Mouse (Mus musculus) embryonic facial prominence, embryonic 13.5 days (tissue): ENCODE measurements around the gene Sh3bp5. TPM values are rescaled to one million over a fixed set of nuclear protein-coding genes. Genes with fewer than 3 reads are reported as not detected.
"Not testable (repeated sequence)": the region's sequence is repeated elsewhere in the genome, so short reads cannot be mapped to it uniquely, and the experiment has no call there.

Experiments
- ATAC-seq: fragments of 200-750 bp; cut with Nextera tagmentation; 2 replicates; pipeline ENCODE4 v1.8.0; 2017; ENCODE audit warnings: low read depth; ENCODE audit not compliant: insufficient number of reproducible peaks, insufficient read depth, low FRiP score, low TSS enrichment
- H3K27ac ChIP-seq: fragments of 300-500 bp; sonication (generic); 2 replicates; pipeline ENCODE4 v1.5.1; 2015; ENCODE audit warnings: moderate library complexity, mild to moderate bottlenecking, inconsistent platforms
- H3K27me3 ChIP-seq: fragments of 300-500 bp; sonication (generic); 2 replicates; pipeline ENCODE4 v1.6.1; 2015; ENCODE audit warnings: mild to moderate bottlenecking, inconsistent platforms
- H3K36me3 ChIP-seq: fragments of 300-500 bp; sonication (generic); 2 replicates; pipeline ENCODE4 v1.6.1; 2015; ENCODE audit warnings: mild to moderate bottlenecking, inconsistent platforms
- H3K4me1 ChIP-seq: fragments of 300-500 bp; sonication (generic); 2 replicates; pipeline ENCODE4 v1.6.1; 2015; ENCODE audit warnings: inconsistent platforms
- H3K4me2 ChIP-seq: fragments of 300-500 bp; sonication (generic); 2 replicates; pipeline ENCODE4 v1.6.1; 2015; ENCODE audit warnings: moderate library complexity, mild to moderate bottlenecking, inconsistent platforms
- H3K4me3 ChIP-seq: fragments of 300-500 bp; sonication (generic); 2 replicates; pipeline ENCODE4 v1.5.1; 2015; ENCODE audit warnings: mild to moderate bottlenecking, inconsistent platforms
- H3K9ac ChIP-seq: fragments of 300-500 bp; sonication (generic); 2 replicates; pipeline ENCODE4 v1.6.1; 2015; ENCODE audit warnings: mild to moderate bottlenecking, inconsistent platforms
- H3K9me3 ChIP-seq: fragments of 300-500 bp; sonication (generic); 2 replicates; pipeline ENCODE4 v1.6.1; 2016; ENCODE audit warnings: inconsistent platforms
- WGBS: fragments of 180-500 bp; shearing (Covaris S2); methylation state at CpG from one replicate; pipeline ENCODE4 v1.1.7; 2015; ENCODE audit warnings: mixed read lengths; 5-methylcytosine and 5-hydroxymethylcytosine counted together
- polyA plus RNA-seq: library from polyadenylated mRNA; unstranded; fragments of >200 nt; fragmentation: Nextera tagmentation; extraction: Ambion mirVana; gene quantifications from 2 replicates; pipeline ENCODE4 v1.2.1, GENCODE M21; 2015

Sh3bp5 gene
- 39.5 and 40.1 TPM in 2 replicates for polyA plus RNA-seq

GRCm38 (mm10) chr14:31435930-31436693 is at the start of gene Sh3bp5:
Gene Sh3bp5 (minus strand): TSS chr14:31436078.
- peak; percentile 94 for ATAC-seq
- peak within 1 kb of the TSS; percentile 84 for H3K4me3 ChIP-seq
- H3K9me3 ChIP-seq = no peaks in the 10 kb centered on the region
- H3K9ac ChIP-seq = peak within 1 kb of the TSS; percentile 87
- peak within 1 kb of the TSS; percentile 78 for H3K27ac ChIP-seq
- H3K27me3 ChIP-seq = no peaks in the 10 kb centered on the region
- H3K4me2 ChIP-seq = peak within 1 kb of the TSS; percentile 95
- H3K4me1 ChIP-seq = peaks cover 32% of the 10 kb centered on the region
- no peaks in the 10 kb centered on the region for H3K36me3 ChIP-seq
- 8% methylated on average over 48 of the region's 49 CpGs for WGBS

DNA sequence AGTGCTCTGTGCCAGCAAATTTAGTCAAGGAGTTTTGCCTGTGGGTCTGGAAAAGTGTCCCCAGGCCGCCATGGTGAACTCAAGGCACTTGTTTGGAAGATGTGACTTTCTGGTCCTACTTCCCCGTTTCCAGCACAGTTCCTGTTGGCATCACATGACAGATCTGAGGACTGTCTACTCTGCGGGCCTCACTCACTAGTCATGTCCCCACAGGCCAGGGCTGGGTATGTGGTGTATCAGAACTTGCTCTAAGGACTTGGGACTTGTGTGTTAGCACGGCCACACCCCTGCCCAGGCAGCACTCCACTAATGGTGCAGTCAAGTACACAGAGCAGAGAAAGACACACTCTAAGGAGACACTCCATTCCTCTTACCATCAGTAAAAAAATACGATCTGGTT is 46.5 kb upstream of the Sh3bp5 start:
- H3K9ac ChIP-seq = no peak overlapping the region
- 88% methylated on average over 5 of the region's 5 CpGs for WGBS
- H3K9me3 ChIP-seq = no peaks in the 10 kb centered on the region
- no peak for ATAC-seq
- no peaks in the 10 kb centered on the region for H3K27me3 ChIP-seq
- no peaks in the 10 kb centered on the region for H3K4me1 ChIP-seq
- no peak overlapping the region for H3K27ac ChIP-seq
- H3K36me3 ChIP-seq = peaks cover 93% of the 10 kb centered on the region
- H3K4me3 ChIP-seq = no peak overlapping the region
- H3K4me2 ChIP-seq = no peak overlapping the region

- no peaks in the 10 kb centered on the region for H3K9me3 ChIP-seq
- ATAC-seq = no peak
- H3K4me3 ChIP-seq = no peak overlapping the region
- H3K27me3 ChIP-seq = no peaks in the 10 kb centered on the region
- no peak overlapping the region for H3K9ac ChIP-seq
- no peaks in the 10 kb centered on the region for H3K4me1 ChIP-seq
- peaks cover 3% of the 10 kb centered on the region for H3K36me3 ChIP-seq
- WGBS = 72% methylated on average over 2 of the region's 2 CpGs
- H3K4me2 ChIP-seq = no peak overlapping the region
- no peak overlapping the region for H3K27ac ChIP-seq
Measured at GRCm38 (mm10) chr14:31473297-31473696, 37.4 kb upstream of the Sh3bp5 start.

GRCm38 (mm10) chr14:31472451-31473061 is 36.7 kb upstream of the Sh3bp5 start:
- no peak overlapping the region for H3K9ac ChIP-seq
- 2% methylated on average over 5 of the region's 5 CpGs for WGBS

GRCm38 (mm10) chr14:31469711-31470110 is 33.8 kb upstream of the Sh3bp5 start:
- no peak overlapping the region for H3K4me2 ChIP-seq
- 55% methylated on average over 4 of the region's 4 CpGs for WGBS
- no peak overlapping the region for H3K9ac ChIP-seq
- H3K36me3 ChIP-seq = no peaks in the 10 kb centered on the region
- no peak overlapping the region for H3K4me3 ChIP-seq
- H3K27me3 ChIP-seq = no peaks in the 10 kb centered on the region
- no peaks in the 10 kb centered on the region for H3K4me1 ChIP-seq
- no peak for ATAC-seq
- H3K27ac ChIP-seq = no peak overlapping the region
- no peaks in the 10 kb centered on the region for H3K9me3 ChIP-seq

More at GRCm38 (mm10) chr14:31472451-31473061, 36.7 kb upstream of the Sh3bp5 start:
- H3K27ac ChIP-seq = no peak overlapping the region
- no peak overlapping the region for H3K4me2 ChIP-seq
- H3K36me3 ChIP-seq = no peaks in the 10 kb centered on the region
- H3K4me1 ChIP-seq = no peaks in the 10 kb centered on the region
- H3K27me3 ChIP-seq = no peaks in the 10 kb centered on the region
- no peak for ATAC-seq
- no peak overlapping the region for H3K4me3 ChIP-seq
- H3K9me3 ChIP-seq = no peaks in the 10 kb centered on the region

DNA sequence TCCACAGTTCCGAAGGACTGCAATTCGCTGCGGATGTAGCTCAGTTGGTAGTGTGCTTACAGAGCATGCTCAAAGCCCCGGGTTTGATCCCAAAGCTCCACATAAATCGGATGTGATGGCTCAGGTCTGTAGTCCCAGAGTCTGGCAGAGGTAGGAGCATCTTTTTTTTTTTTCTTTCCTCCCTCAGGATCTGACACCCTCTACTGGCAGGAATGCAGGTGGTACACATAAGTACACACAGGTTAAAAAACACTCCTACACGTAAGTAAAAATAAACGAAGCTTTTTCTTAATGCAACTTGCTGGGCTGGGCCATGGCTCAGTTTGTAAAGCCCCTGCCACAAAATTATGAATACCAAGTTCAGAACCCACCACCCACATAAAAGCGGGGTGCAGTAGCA is 28.3 kb upstream of the Sh3bp5 start:
- H3K9ac ChIP-seq = no peak overlapping the region
- H3K9me3 ChIP-seq = no peaks in the 10 kb centered on the region
- H3K36me3 ChIP-seq = no peaks in the 10 kb centered on the region
- H3K4me3 ChIP-seq = no peak overlapping the region
- no peaks in the 10 kb centered on the region for H3K27me3 ChIP-seq
- H3K4me1 ChIP-seq = 0 out of 2 replicates have a peak, but pooled peaks cover 3% of the 10 kb centered on the region
- no peak overlapping the region for H3K27ac ChIP-seq
- 47% methylated on average over 8 of the region's 8 CpGs for WGBS
- no peak for ATAC-seq
- no peak overlapping the region for H3K4me2 ChIP-seq

- no peak overlapping the region for H3K4me2 ChIP-seq
- no peaks in the 10 kb centered on the region for H3K36me3 ChIP-seq
- H3K9me3 ChIP-seq = no peaks in the 10 kb centered on the region
- H3K4me1 ChIP-seq = 0 out of 2 replicates have a peak, but pooled peaks cover 3% of the 10 kb centered on the region
- H3K27me3 ChIP-seq = no peaks in the 10 kb centered on the region
- WGBS = 71% methylated on average over 6 of the region's 6 CpGs
- ATAC-seq = no peak
- H3K9ac ChIP-seq = no peak overlapping the region
- peak overlapping the region; percentile 63 for H3K27ac ChIP-seq
- no peak overlapping the region for H3K4me3 ChIP-seq
Measured at GRCm38 (mm10) chr14:31462886-31463285, 27.0 kb upstream of the Sh3bp5 start.

DNA sequence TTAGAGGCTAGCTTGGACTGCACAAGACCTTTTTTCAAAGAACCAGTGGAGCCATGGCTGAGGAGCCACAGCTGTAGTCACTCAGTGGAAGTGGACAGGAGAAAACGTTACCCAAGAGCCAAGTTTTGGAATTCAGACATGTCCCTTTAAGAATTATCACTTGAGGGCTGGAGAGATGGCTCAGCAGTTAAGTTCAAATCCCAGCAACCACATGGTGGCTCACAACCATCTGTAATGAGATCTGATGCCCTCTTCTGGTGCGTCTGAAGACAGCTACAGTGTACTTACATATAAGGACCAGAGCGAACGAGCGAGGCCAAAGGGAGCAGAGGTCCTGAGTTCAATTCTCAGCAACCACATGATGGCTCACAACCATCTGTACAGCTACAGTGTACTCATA is 26.3 kb upstream of the Sh3bp5 start:
- not testable (repeated sequence) for H3K27me3 ChIP-seq, H3K27ac ChIP-seq, ATAC-seq, H3K9me3 ChIP-seq, H3K4me1 ChIP-seq, H3K9ac ChIP-seq, H3K36me3 ChIP-seq, H3K4me3 ChIP-seq, H3K4me2 ChIP-seq
- 70% methylated on average over 5 of the region's 5 CpGs for WGBS

DNA sequence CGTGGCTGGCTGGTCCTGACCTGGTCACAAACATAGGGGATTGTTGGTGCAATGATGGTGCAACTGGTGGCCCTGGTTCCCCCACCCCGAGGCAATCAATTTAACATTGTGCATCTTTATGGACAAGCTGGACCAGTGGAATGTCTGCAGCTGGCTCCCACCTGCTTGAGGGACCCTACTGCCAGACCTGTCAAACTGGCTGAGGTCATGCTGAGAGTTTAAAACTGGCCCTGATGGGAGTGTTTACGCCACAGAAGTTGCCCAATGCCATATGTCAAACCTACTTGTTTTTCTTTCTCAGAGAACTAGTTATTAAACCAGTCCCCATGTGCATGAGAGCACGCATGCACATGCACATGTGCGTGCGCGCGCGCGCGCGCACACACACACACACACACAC is 22.1 kb upstream of the Sh3bp5 start:
- no peaks in the 10 kb centered on the region for H3K9me3 ChIP-seq
- no peak overlapping the region for H3K4me2 ChIP-seq
- no peak overlapping the region for H3K9ac ChIP-seq
- WGBS = 81% methylated on average over 12 of the region's 12 CpGs
- no peak overlapping the region for H3K4me3 ChIP-seq
- no peak for ATAC-seq
- no peaks in the 10 kb centered on the region for H3K36me3 ChIP-seq
- H3K27me3 ChIP-seq = no peaks in the 10 kb centered on the region
- H3K4me1 ChIP-seq = 0 out of 2 replicates have a peak, but pooled peaks cover 3% of the 10 kb centered on the region
- H3K27ac ChIP-seq = no peak overlapping the region

GRCm38 (mm10) chr14:31456064-31456721 is 20.3 kb upstream of the Sh3bp5 start:
- no peak overlapping the region for H3K9ac ChIP-seq

DNA sequence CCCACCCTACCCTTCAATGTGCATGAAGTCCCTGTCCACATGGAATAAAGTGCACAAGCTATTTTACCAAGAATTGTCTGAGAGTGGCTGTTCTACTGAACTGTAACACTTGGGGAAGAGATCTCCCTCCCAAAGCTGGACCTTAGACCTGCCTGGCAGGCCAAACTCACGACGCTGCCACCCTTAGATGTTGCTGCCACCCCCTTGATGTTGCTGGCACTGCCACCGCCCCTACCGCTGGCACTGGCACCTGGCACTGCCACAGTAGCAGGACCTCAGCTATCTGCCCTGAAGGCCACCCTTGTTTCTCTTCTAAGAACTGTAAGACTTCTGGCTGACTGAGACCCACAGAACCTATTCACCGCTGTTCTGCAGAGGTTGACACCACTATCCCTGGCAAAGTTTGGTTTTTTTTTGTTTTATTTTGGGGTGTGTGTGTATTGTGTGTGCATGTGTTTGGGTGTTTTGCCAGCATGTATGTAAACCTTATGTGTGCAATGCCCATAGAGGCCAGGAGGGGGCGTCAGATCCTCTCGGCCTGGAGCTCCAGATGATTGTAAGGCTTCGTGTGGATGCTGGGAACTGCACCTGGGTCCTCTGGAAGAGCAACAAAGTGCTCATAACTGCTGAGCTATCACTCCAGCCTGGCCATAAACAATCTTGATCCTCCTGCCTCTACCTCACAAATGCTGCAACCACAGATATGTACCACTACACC is 19.1 kb upstream of the Sh3bp5 start:
- WGBS = 87% methylated on average over 8 of the region's 8 CpGs

More at GRCm38 (mm10) chr14:31456064-31456721, 20.3 kb upstream of the Sh3bp5 start:
- 83% methylated on average over 6 of the region's 6 CpGs for WGBS
- Histone ChIP-seq H3K27ac (no peak overlapping the region), H3K4me2 (no peak overlapping the region), H3K4me1 (no peaks in the 10 kb centered on the region), H3K36me3 (no peaks in the 10 kb centered on the region), H3K9me3 (no peaks in the 10 kb centered on the region), H3K27me3 (no peaks in the 10 kb centered on the region), H3K4me3 (no peak overlapping the region)
- ATAC-seq = no peak

More for the DNA sequence above, 19.1 kb upstream of the Sh3bp5 start:
- Histone ChIP-seq H3K4me2 (no peak overlapping the region), H3K4me3 (no peak overlapping the region), H3K9me3 (no peaks in the 10 kb centered on the region), H3K36me3 (no peaks in the 10 kb centered on the region), H3K4me1 (no peaks in the 10 kb centered on the region), H3K9ac (no peak overlapping the region), H3K27ac (no peak overlapping the region), H3K27me3 (no peaks in the 10 kb centered on the region)
- ATAC-seq = no peak
